Mouse (Mus musculus) cerebral cortex, adult 2 months (tissue): ENCODE measurements around the gene Pik3ca.

Experiments used
- whole genome bisulfite sequencing: fragments of 180-500 bp; shearing (Covaris S2); methylation state at CpG from one replicate; pipeline ENCODE4 v1.1.7; 2018; 5-methylcytosine and 5-hydroxymethylcytosine counted together

The Pik3ca gene

DNA sequence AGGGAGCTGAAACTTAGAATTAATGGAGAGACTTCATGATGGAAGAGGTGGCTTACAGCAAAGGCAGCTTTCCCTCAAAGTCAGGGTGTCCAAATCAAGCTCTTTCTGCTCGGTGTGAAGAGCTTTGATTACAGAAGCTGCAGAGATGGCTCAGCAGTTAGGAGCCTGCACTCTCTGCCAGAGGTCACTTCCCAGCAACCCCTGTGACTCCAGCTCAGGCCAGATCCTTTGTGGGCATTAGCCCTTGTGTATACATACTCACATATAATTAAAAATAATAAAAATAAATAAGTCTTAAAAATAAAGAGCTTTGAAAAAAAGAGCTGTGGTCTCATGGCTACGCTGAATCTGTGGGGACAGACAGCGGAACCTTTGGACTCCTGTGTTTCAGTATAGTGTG lies 4.1 kb downstream of the Pik3ca start:
- WGBS = 73% methylated on average over 3 of the region's 3 CpGs

DNA sequence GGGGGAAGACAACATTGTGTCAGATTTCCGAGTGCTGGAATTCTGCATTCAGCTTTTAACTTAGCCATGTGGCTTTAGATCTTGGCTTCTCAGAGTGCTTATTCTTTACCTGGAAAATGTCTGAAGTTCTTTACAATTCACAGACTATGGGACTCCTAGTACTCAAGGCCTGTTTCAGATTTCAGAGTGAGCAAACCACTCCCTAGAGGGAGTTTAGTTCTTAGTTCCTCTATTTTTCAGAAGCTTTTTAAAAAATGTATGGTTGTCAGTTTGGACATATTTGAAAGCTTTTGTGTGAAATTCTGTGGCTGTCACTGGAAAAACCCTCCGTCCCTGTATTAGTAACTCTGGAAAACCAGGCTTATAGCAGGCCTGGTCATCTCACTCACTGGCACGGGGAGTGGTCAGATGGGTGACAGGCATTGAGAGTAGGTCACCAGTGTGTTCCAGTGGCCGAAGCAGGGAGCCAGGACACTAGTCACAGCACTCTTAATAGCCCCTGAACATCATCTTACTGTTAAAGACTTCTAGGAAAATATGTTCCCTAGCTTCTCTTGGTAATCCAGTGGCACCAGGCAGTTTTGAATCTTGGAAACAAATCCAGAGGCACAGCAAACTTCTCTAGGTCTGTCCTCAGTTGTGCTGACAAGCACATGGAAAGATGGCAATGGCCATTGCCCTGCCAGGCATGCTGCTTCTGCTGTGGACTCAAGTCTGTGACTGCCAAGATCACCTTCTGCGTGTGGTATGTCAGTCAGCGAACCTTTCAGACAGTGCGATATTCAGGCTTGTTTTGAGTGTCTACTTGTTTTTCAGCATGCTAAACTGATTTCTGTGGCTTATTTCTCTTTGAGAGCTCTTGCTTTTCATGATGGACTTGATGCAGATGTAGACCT lies 5.8 kb downstream of the Pik3ca start:
- WGBS = 66% methylated on average over 7 of the region's 7 CpGs

- WGBS = 83% methylated on average over 1 of the region's 1 CpGs
Measured at GRCm38 (mm10) chr3:32405699-32406098, 8.2 kb downstream of the Pik3ca start.

- 81% methylated on average over 6 of the region's 6 CpGs for WGBS
Measured at GRCm38 (mm10) chr3:32406804-32407203, 9.3 kb downstream of the Pik3ca start.

DNA sequence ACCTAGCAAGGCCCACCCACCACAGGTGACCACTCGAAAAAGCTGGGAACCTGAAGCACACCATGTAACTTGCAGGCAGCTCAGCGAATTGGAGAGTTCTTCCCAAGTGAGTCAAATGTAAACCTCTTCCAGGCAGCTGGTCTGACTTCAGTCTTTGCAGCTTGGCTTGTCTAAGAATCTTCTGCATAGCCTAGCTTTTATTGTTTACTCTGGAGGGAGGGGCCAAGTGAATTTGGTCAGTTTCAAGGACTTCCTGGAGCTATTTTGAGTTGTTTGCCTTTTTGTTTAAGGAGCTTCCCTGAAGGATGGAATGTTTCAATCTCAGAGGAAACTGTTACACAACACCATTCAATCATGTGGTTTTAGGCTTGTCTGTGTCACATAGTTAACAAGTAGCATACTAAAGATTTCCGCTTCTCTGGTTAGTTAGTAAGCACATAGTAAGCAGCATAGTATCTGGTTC lies 11.4 kb downstream of the Pik3ca start:
- whole genome bisulfite sequencing = 90% methylated on average over 3 of the region's 3 CpGs

- 79% methylated on average over 7 of the region's 7 CpGs for WGBS
Measured at GRCm38 (mm10) chr3:32412502-32413044, 15.1 kb downstream of the Pik3ca start.

- 39% methylated on average over 4 of the region's 4 CpGs for WGBS
Measured at GRCm38 (mm10) chr3:32414381-32414780, 16.9 kb downstream of the Pik3ca start.

DNA sequence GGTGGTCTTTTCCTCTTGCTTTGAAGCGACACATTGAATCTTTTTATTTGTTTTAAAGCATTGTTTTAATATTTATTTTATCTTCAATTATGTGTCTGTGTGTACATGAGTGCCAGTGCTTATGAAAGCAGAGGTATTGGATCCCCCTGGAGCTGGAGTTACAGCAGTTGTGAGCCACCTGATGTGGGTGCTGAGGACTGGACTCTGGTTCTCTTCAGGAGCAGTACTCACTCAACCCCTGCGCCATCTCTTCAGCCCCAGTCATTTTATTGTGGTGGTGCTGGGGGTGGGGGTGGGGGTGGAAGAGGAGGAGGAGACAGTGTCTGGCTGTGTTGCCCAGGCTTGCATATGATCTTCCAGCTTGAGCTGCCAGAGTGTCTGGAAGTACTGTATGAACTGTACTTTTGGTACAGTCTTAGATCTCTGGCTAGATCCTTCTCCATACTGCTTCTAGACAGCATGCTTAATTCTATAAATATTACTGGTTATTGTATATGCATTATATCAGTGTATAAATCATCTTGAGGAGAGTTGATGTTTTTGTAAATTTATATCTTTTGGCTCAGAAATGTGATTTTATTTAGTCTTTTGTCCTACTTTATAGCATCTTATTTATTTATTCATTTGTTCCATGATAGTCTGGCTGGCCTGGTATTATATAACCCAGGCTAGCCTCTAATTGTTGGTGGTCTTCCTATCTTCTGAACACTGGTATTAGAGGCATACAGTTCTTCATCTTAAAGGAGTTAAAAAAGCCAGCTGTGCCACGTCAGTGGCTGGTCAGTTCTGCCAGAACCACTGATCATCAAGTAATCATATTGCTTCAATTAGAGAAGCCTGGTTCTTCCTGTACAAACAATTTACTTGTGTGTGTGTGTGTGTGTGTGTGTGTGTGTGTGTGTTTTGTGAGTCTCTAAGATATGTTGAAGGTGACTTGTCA lies 18.2 kb downstream of the Pik3ca start:
- 59% methylated on average over 3 of the region's 3 CpGs for WGBS

DNA sequence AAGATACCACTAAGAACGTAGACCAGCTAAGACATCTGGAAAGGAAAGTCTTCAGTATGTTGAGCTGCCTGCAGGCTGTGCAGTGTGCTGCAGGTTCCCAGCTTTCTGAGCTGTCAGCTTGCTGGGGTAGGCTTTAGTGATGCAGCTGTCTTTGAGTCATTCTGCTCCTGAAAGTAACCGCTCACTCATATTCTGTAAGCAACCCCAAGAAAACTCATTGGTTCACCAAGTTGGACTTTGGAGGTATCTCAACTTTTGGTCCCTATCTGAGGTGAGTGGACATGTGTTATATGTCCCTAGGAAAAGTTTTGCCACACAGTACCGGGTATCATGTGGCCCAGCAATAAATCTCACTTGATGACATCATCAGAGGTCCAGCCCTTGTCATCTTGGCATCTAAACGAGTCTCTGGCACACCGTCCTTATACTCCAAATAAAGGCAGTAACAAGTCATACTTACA lies 20.3 kb downstream of the Pik3ca start:
- 53% methylated on average over 5 of the region's 5 CpGs for WGBS

- WGBS = 72% methylated on average over 2 of the region's 2 CpGs
Measured at GRCm38 (mm10) chr3:32419866-32420265, 22.4 kb downstream of the Pik3ca start.

DNA sequence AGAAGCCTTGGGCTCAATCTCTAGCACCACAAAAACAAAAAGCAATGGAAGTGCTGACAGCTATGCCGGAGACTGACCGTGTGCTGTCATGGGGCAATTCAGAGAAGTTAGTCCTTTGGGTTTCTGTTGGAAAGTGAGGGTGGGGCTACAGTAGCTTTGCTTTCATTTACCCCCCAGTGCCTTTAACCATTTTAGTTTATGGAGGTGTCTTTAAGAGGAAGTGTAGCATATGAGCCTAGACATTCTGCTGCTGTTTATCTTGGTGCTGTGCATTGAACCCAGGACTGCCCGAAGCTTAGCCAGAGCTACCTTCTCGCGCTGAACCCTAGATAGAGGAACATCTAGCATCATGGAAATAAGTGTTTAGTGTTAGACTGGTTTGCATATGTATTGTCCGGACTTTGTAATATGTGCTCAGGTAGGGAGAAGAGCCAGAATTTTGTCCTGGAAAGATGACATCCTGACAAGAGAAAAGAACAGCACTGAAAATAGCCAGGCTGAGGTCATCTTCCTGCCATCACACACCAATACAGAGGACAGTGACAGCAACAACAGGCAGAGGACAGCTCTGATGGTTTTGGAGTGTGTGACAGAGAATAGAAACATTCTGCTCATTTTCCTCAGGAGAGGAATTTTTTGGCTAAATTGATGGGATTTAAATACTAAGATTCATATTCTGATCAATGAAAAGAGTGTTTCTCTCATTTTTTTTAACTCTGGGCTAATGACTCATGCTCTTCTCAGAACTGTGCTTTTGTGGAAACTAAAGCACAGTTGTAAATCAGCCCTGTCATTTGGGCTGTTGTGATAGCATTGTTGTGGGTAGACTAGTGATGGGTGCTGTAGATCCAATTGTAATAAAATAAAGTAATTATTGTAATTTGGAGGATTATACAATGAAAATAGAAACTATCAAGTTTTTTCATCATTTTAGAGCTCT lies 23.9 kb downstream of the Pik3ca start:
- 81% methylated on average over 6 of the region's 6 CpGs for WGBS

GRCm38 (mm10) chr3:32427695-32428094 lies 30.2 kb downstream of the Pik3ca start:
- 62% methylated on average over 4 of the region's 4 CpGs for WGBS

DNA sequence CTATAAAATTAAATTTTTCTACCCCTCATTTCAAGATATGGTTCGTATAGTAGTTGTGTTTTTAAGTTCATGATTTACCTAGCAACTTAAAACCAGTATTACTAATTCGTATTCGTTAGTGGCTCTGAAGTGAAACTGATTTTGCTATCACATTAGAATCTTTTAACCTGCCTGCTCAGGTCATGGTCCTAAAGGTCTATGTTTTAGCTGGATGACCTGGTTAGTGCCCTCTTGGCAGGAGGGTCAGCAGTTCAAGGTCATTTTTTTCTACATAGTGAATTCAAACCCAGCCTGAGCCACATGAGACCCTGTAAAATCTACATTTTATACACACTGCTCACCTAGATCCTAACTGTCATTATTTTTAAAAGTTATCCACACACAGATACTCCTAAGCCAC lies 30.9 kb downstream of the Pik3ca start:
- 86% methylated on average over 3 of the region's 3 CpGs for WGBS

GRCm38 (mm10) chr3:32428921-32429320 lies 31.4 kb downstream of the Pik3ca start:
- WGBS = 47% methylated on average over 4 of the region's 4 CpGs

DNA sequence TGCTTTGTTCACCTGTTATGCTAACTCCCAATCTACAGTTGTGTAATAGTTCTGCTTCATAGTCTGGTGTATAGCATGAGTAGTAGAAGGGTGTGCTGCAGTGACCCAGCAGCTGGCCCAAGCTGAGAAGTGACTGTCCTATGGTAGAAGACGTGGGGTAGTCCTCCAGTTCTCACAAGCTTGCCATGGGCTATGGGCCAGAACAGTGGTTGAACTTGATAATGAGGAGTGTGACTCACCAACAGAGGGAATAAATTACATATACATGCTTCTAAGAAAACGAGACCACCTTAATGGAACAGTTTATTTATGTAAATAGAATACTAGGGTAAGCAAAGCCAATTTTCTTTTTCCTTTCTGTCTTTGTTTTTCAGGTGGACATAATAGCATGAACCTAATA lies 32.9 kb downstream of the Pik3ca start:
- WGBS = 33% methylated on average over 2 of the region's 2 CpGs

GRCm38 (mm10) chr3:32434016-32434415 lies 36.5 kb downstream of the Pik3ca start:
- WGBS = 69% methylated on average over 2 of the region's 2 CpGs

- WGBS = 93% methylated on average over 11 of the region's 11 CpGs
Measured at GRCm38 (mm10) chr3:32436101-32436500, 38.6 kb downstream of the Pik3ca start.

GRCm38 (mm10) chr3:32437297-32437696 lies 39.8 kb downstream of the Pik3ca start:
- WGBS = 94% methylated on average over 6 of the region's 6 CpGs

DNA sequence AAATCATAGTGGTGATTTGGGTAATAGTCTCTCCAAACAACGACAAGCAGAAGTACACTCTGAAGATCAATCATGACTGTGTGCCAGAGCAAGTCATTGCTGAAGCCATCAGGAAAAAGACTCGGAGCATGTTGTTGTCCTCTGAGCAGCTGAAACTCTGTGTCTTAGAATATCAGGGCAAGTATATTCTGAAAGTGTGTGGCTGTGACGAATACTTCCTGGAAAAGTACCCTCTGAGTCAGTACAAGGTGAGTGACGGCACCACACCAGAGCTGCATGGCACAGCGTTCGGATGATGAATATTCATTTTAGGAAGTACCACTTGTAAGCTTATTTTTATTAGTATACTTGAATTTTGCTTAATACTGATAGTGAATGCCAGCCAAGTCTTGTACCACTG lies 40.3 kb downstream of the Pik3ca start:
- whole genome bisulfite sequencing = 82% methylated on average over 6 of the region's 6 CpGs

- WGBS = 87% methylated on average over 4 of the region's 4 CpGs
Measured at GRCm38 (mm10) chr3:32438716-32439115, 41.2 kb downstream of the Pik3ca start.
